Mouse (Mus musculus): ENCODE measurements at regions not wholly inside any gene's neighbourhood (a gene's known extent, or its start where the extent isn't known, plus 50 kb on each side); places are given as distances from the start of the nearest gene placed in this dataset.
A peak's percentile ranks its signal among the peaks of the same experiment; 100 is the strongest.
"Not testable (repeated sequence)": the region's sequence is repeated elsewhere in the genome, so short reads cannot be mapped to it uniquely, and the experiment has no call there.

GRCm38 (mm10) chr13:12940911-12941310 lies 64.3 kb downstream of the Prl2c2 start:
- not testable (repeated sequence) for DNase-seq (ENCODE audit: low spot score in 2 of 2)

GRCm38 (mm10) chr13:12935103-12935502 lies 70.1 kb downstream of the Prl2c2 start:
- not testable (repeated sequence) for DNase-seq (ENCODE audit: low spot score in 2 of 2)

GRCm38 (mm10) chr13:12931907-12932617 lies 73.1 kb downstream of the Prl2c2 start:
- DNase-seq (ENCODE audit: low spot score in 2 of 2) = not testable (repeated sequence)

- DNase-seq (ENCODE audit: low spot score in 2 of 2) = no peak
Measured at GRCm38 (mm10) chr13:12930566-12930965, 74.6 kb downstream of the Prl2c2 start.

GRCm38 (mm10) chr13:12929806-12930205 lies 75.4 kb downstream of the Prl2c2 start:
- no peak for DNase-seq (ENCODE audit: low spot score in 2 of 2)

- DNase-seq (ENCODE audit: low spot score in 2 of 2) = no peak
Measured at GRCm38 (mm10) chr13:12927587-12928345, 77.4 kb downstream of the Prl2c2 start.

- no peak for DNase-seq (ENCODE audit: low spot score in 2 of 2)
Measured at GRCm38 (mm10) chr13:12925604-12926003, 79.6 kb downstream of the Prl2c2 start.

- no peak for DNase-seq (ENCODE audit: low spot score in 2 of 2)
Measured at GRCm38 (mm10) chr13:12912902-12913301, 92.3 kb downstream of the Prl2c2 start.

- no peak for DNase-seq (ENCODE audit: low spot score in 2 of 2)
Measured at GRCm38 (mm10) chr13:12906151-12906550, 99.0 kb downstream of the Prl2c2 start.

- DNase-seq (ENCODE audit: low spot score in 2 of 2) = peak in 1 of 2 experiments; percentile 56
Measured at GRCm38 (mm10) chr13:12889631-12890030, 89.8 kb upstream of the Prl2c3 start.

- not testable (repeated sequence) for DNase-seq (ENCODE audit: low spot score in 2 of 2)
Measured at GRCm38 (mm10) chr13:12879506-12879905, 79.6 kb upstream of the Prl2c3 start.

GRCm38 (mm10) chr13:12864946-12865345 lies 65.1 kb upstream of the Prl2c3 start:
- DNase-seq (ENCODE audit: low spot score in 2 of 2) = not testable (repeated sequence)

GRCm38 (mm10) chr13:12864263-12864662 lies 64.4 kb upstream of the Prl2c3 start:
- no peak for DNase-seq (ENCODE audit: low spot score in 2 of 2)

- DNase-seq (ENCODE audit: low spot score in 2 of 2) = not testable (repeated sequence)
Measured at GRCm38 (mm10) chr13:12863542-12863941, 63.7 kb upstream of the Prl2c3 start.

- DNase-seq (ENCODE audit: low spot score in 2 of 2) = peak in 1 of 2 experiments; percentile 58
Measured at GRCm38 (mm10) chr13:12860954-12861353, 61.1 kb upstream of the Prl2c3 start.

- not testable (repeated sequence) for DNase-seq (ENCODE audit: low spot score in 2 of 2)
Measured at GRCm38 (mm10) chr13:12859930-12860329, 60.1 kb upstream of the Prl2c3 start.
